Mouse (Mus musculus): ENCODE data around the gene Ski. TPM values are rescaled to one million over a fixed set of nuclear protein-coding genes. Genes with fewer than 3 reads are reported as not detected.

Gene Ski
- polyA plus RNA-seq, 1 experiment from 2014 or later = 15.5 TPM

- WGBS = 79% methylated on average over 5 of the region's 5 CpGs
- no peak for ATAC-seq (replicated peaks; ENCODE audit: low FRiP score, low read depth)
- H3K27ac ChIP-seq = no peak overlapping the region
- no peaks in the 10 kb centered on the region for H3K27me3 ChIP-seq (ENCODE audit: insufficient read depth, low read length)
- H3K9ac ChIP-seq (ENCODE audit: low read depth, low read length) = no peak overlapping the region
- no peak overlapping the region for H3K4me2 ChIP-seq (ENCODE audit: low read length)
- no peaks in the 10 kb centered on the region for H3K36me3 ChIP-seq (ENCODE audit: insufficient read depth, low read length)
- no peak for DNase-seq (ENCODE audit: low spot score)
- peaks cover 9% of the 10 kb centered on the region; the same call in 1 of the 2 replicates for H3K4me1 ChIP-seq (replicated peaks; ENCODE audit: insufficient read depth, low read length)
- H3K9me3 ChIP-seq (replicated peaks; ENCODE audit: low read length) = no peaks in the 10 kb centered on the region
- TF ChIP-seq CTCF (IDR thresholded peaks at IDR 0.05; ENCODE audit: low read depth) = no peak
- H3K4me3 ChIP-seq (replicated peaks; ENCODE audit: low read depth, low read length) = no peak overlapping the region
Observed at GRCm38 (mm10) chr4:155225918-155226317, 3.5 kb upstream of the Ski start.

GRCm38 (mm10) chr4:155223594-155224528, 1.5 kb upstream of the Ski start:
- ATAC-seq (replicated peaks; ENCODE audit: low FRiP score, low read depth) = no peak; the same call in 1 of the 2 replicates

GRCm38 (mm10) chr4:155222841-155223593, 625 bp upstream of the Ski start:
- peak overlapping the region; percentile 93 for H3K27ac ChIP-seq
- ATAC-seq (replicated peaks; ENCODE audit: low FRiP score, low read depth) (peak; percentile 100), DNase-seq (ENCODE audit: low spot score) (peak; percentile 98)
- H3K4me2 ChIP-seq (ENCODE audit: low read length) = peak overlapping the region; percentile 96
- peaks cover 27% of the 10 kb centered on the region for H3K4me1 ChIP-seq (replicated peaks; ENCODE audit: insufficient read depth, low read length)
- H3K9ac ChIP-seq (ENCODE audit: low read depth, low read length) = peak overlapping the region; percentile 97
- WGBS = under 1% methylated on average over 80 of the region's 116 CpGs
- no peaks in the 10 kb centered on the region for H3K9me3 ChIP-seq (replicated peaks; ENCODE audit: low read length)
- no peaks in the 10 kb centered on the region for H3K27me3 ChIP-seq (ENCODE audit: insufficient read depth, low read length)
- H3K36me3 ChIP-seq (ENCODE audit: insufficient read depth, low read length) = no peaks in the 10 kb centered on the region
- peak overlapping the region; percentile 21 for H3K4me3 ChIP-seq (replicated peaks; ENCODE audit: low read depth, low read length)
- 0 out of 2 replicates have a peak, but pooled peaks have one; percentile 37 for TF ChIP-seq CTCF (IDR thresholded peaks at IDR 0.05; ENCODE audit: low read depth)

More at GRCm38 (mm10) chr4:155223594-155224528, 1.5 kb upstream of the Ski start:
- peaks cover 19% of the 10 kb centered on the region for H3K4me1 ChIP-seq (replicated peaks; ENCODE audit: insufficient read depth, low read length)
- H3K4me2 ChIP-seq (ENCODE audit: low read length) = peak overlapping the region; percentile 55
- H3K4me3 ChIP-seq (replicated peaks; ENCODE audit: low read depth, low read length) = peak overlapping the region; percentile 18; the same call in 1 of the 2 replicates
- DNase-seq (ENCODE audit: low spot score) = no peak
- H3K9ac ChIP-seq (ENCODE audit: low read depth, low read length) = peak overlapping the region; percentile 71
- WGBS = 30% methylated on average over 20 of the region's 20 CpGs
- H3K27me3 ChIP-seq (ENCODE audit: insufficient read depth, low read length) = no peaks in the 10 kb centered on the region
- H3K36me3 ChIP-seq (ENCODE audit: insufficient read depth, low read length) = no peaks in the 10 kb centered on the region
- no peak for TF ChIP-seq CTCF (IDR thresholded peaks at IDR 0.05; ENCODE audit: low read depth)
- no peaks in the 10 kb centered on the region for H3K9me3 ChIP-seq (replicated peaks; ENCODE audit: low read length)
- peak overlapping the region; percentile 93 for H3K27ac ChIP-seq

GRCm38 (mm10) chr4:155221599-155222551, 517 bp downstream of the Ski start:
- H3K4me3 ChIP-seq (replicated peaks; ENCODE audit: low read depth, low read length) = peak overlapping the region; percentile 86
- WGBS = under 1% methylated on average over 89 of the region's 93 CpGs
- TF ChIP-seq CTCF (IDR thresholded peaks at IDR 0.05; ENCODE audit: low read depth) = no peak
- no peaks in the 10 kb centered on the region for H3K27me3 ChIP-seq (ENCODE audit: insufficient read depth, low read length)
- H3K9me3 ChIP-seq (replicated peaks; ENCODE audit: low read length) = no peaks in the 10 kb centered on the region
- peaks cover 39% of the 10 kb centered on the region for H3K4me1 ChIP-seq (replicated peaks; ENCODE audit: insufficient read depth, low read length)
- peak overlapping the region; percentile 97 for H3K9ac ChIP-seq (ENCODE audit: low read depth, low read length)
- H3K36me3 ChIP-seq (ENCODE audit: insufficient read depth, low read length) = no peaks in the 10 kb centered on the region
- ATAC-seq (replicated peaks; ENCODE audit: low FRiP score, low read depth) (no peak), DNase-seq (ENCODE audit: low spot score) (peak; percentile 72)
- H3K27ac ChIP-seq = peak overlapping the region; percentile 82
- peak overlapping the region; percentile 96 for H3K4me2 ChIP-seq (ENCODE audit: low read length)

DNA sequence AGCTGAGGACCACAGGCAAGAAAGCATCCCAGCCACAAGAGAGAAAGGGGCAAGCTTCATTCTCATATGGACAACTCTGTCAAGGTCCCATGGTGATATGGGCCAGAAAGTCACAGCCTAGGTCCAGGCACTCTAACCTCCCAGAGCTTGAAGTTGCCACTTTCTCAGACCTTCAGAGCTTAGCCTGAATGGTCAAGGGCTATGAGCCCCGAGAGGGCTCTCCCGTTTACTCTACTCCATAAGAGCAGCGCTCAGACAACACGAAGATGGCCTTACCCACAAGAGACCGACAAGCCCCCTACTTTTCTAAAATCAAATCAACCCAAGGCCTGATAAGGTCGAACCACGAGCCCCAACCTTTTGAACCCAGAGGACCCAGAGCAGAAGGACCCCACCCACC, 1.3 kb downstream of the Ski start:
- Histone ChIP-seq H3K36me3 (ENCODE audit: insufficient read depth, low read length) (no peaks in the 10 kb centered on the region), H3K4me2 (ENCODE audit: low read length) (peak overlapping the region; percentile 96), H3K9me3 (replicated peaks; ENCODE audit: low read length) (no peaks in the 10 kb centered on the region), H3K4me1 (replicated peaks; ENCODE audit: insufficient read depth, low read length) (peaks cover 47% of the 10 kb centered on the region), H3K27ac (peak overlapping the region; percentile 82), H3K9ac (ENCODE audit: low read depth, low read length) (peak overlapping the region; percentile 97), H3K27me3 (ENCODE audit: insufficient read depth, low read length) (no peaks in the 10 kb centered on the region), H3K4me3 (replicated peaks; ENCODE audit: low read depth, low read length) (peak overlapping the region; percentile 86)
- WGBS = 2% methylated on average over 7 of the region's 7 CpGs
- no peak for DNase-seq (ENCODE audit: low spot score)
- no peak for TF ChIP-seq CTCF (IDR thresholded peaks at IDR 0.05; ENCODE audit: low read depth)
- ATAC-seq (replicated peaks; ENCODE audit: low FRiP score, low read depth) = no peak
